Mouse (Mus musculus): ENCODE data around the gene Acot7. TPM values are rescaled to one million over a fixed set of nuclear protein-coding genes. Genes with fewer than 3 reads are reported as not detected.

The Acot7 gene
- polyA plus RNA-seq, 1 experiment from 2014 or later: 118 TPM

- Histone ChIP-seq H3K4me1 (replicated peaks) (peaks cover 53% of the 10 kb centered on the region), H3K27me3 (ENCODE audit: insufficient read depth, poor library complexity, severe bottlenecking) (no peaks in the 10 kb centered on the region), H3K9me3 (peaks cover 5% of the 10 kb centered on the region; the same call in 1 of the 2 replicates), H3K36me3 (peaks cover 10% of the 10 kb centered on the region), H3K27ac (peak overlapping the region; percentile 84; the same call in 1 of the 2 replicates), H3K4me3 (no peak overlapping the region)
- 90% methylated on average over 9 of the region's 9 CpGs for WGBS
- DNase-seq (ENCODE audit: low spot score): no peak
Observed at GRCm38 (mm10) chr4:152187142-152187541, 9.2 kb downstream of the Acot7 start.

GRCm38 (mm10) chr4:152188651-152189050 is 10.7 kb downstream of the Acot7 start:
- H3K9me3 ChIP-seq: peaks cover 5% of the 10 kb centered on the region; the same call in 1 of the 2 replicates
- whole genome bisulfite sequencing: 94% methylated on average over 2 of the region's 2 CpGs
- H3K27me3 ChIP-seq (ENCODE audit: insufficient read depth, poor library complexity, severe bottlenecking): no peaks in the 10 kb centered on the region
- H3K27ac ChIP-seq: no peak overlapping the region
- DNase-seq (ENCODE audit: low spot score): no peak
- no peak overlapping the region for H3K4me3 ChIP-seq
- H3K4me1 ChIP-seq (replicated peaks): peaks cover 61% of the 10 kb centered on the region
- 0 out of 2 replicates have a peak, but pooled peaks cover 4% of the 10 kb centered on the region for H3K36me3 ChIP-seq

GRCm38 (mm10) chr4:152189071-152189470 is 11.1 kb downstream of the Acot7 start:
- 89% methylated on average over 6 of the region's 6 CpGs for WGBS
- no peak overlapping the region for H3K4me3 ChIP-seq
- 0 out of 2 replicates have a peak, but pooled peaks cover 4% of the 10 kb centered on the region for H3K36me3 ChIP-seq
- peaks cover 61% of the 10 kb centered on the region for H3K4me1 ChIP-seq (replicated peaks)
- no peak for DNase-seq (ENCODE audit: low spot score)
- H3K9me3 ChIP-seq: peaks cover 5% of the 10 kb centered on the region; the same call in 1 of the 2 replicates
- H3K27ac ChIP-seq: no peak overlapping the region; the same call in 1 of the 2 replicates
- no peaks in the 10 kb centered on the region for H3K27me3 ChIP-seq (ENCODE audit: insufficient read depth, poor library complexity, severe bottlenecking)

GRCm38 (mm10) chr4:152189691-152190090 is 11.8 kb downstream of the Acot7 start:
- Histone ChIP-seq H3K27me3 (ENCODE audit: insufficient read depth, poor library complexity, severe bottlenecking) (no peaks in the 10 kb centered on the region), H3K4me1 (replicated peaks) (peaks cover 56% of the 10 kb centered on the region), H3K36me3 (0 out of 2 replicates have a peak, but pooled peaks cover 4% of the 10 kb centered on the region), H3K27ac (peak overlapping the region; percentile 14; the same call in 1 of the 2 replicates), H3K9me3 (peaks cover 5% of the 10 kb centered on the region; the same call in 1 of the 2 replicates), H3K4me3 (no peak overlapping the region)
- DNase-seq (ENCODE audit: low spot score): no peak
- 90% methylated on average over 4 of the region's 4 CpGs for WGBS

GRCm38 (mm10) chr4:152190096-152190653 is 12.2 kb downstream of the Acot7 start:
- no peak for DNase-seq (ENCODE audit: low spot score)

GRCm38 (mm10) chr4:152190701-152191100 is 12.8 kb downstream of the Acot7 start:
- Histone ChIP-seq H3K4me1 (replicated peaks) (peaks cover 46% of the 10 kb centered on the region), H3K4me3 (no peak overlapping the region), H3K27ac (no peak overlapping the region), H3K9me3 (peaks cover 5% of the 10 kb centered on the region; the same call in 1 of the 2 replicates), H3K27me3 (ENCODE audit: insufficient read depth, poor library complexity, severe bottlenecking) (no peaks in the 10 kb centered on the region), H3K36me3 (0 out of 2 replicates have a peak, but pooled peaks cover 4% of the 10 kb centered on the region)
- 80% methylated on average over 5 of the region's 5 CpGs for WGBS
- DNase-seq (ENCODE audit: low spot score): no peak

More at GRCm38 (mm10) chr4:152190096-152190653, 12.2 kb downstream of the Acot7 start:
- 0 out of 2 replicates have a peak, but pooled peaks cover 4% of the 10 kb centered on the region for H3K36me3 ChIP-seq
- H3K4me3 ChIP-seq: no peak overlapping the region
- peaks cover 52% of the 10 kb centered on the region for H3K4me1 ChIP-seq (replicated peaks)
- H3K27me3 ChIP-seq (ENCODE audit: insufficient read depth, poor library complexity, severe bottlenecking): no peaks in the 10 kb centered on the region
- peaks cover 5% of the 10 kb centered on the region; the same call in 1 of the 2 replicates for H3K9me3 ChIP-seq
- WGBS: 69% methylated on average over 11 of the region's 11 CpGs
- H3K27ac ChIP-seq: 0 out of 2 replicates have a peak overlapping the region, but pooled peaks have one; percentile 14

- Histone ChIP-seq H3K4me3 (no peak overlapping the region), H3K9me3 (peaks cover 4% of the 10 kb centered on the region; the same call in 1 of the 2 replicates), H3K27ac (no peak overlapping the region), H3K36me3 (0 out of 2 replicates have a peak, but pooled peaks cover 4% of the 10 kb centered on the region), H3K27me3 (ENCODE audit: insufficient read depth, poor library complexity, severe bottlenecking) (no peaks in the 10 kb centered on the region), H3K4me1 (replicated peaks) (peaks cover 30% of the 10 kb centered on the region)
- 59% methylated on average over 4 of the region's 4 CpGs for WGBS
- DNase-seq (ENCODE audit: low spot score): no peak
Observed at GRCm38 (mm10) chr4:152192569-152192968, 14.6 kb downstream of the Acot7 start.

- WGBS: 84% methylated on average over 3 of the region's 3 CpGs
- peaks cover 24% of the 10 kb centered on the region for H3K4me1 ChIP-seq (replicated peaks)
- H3K27me3 ChIP-seq (ENCODE audit: insufficient read depth, poor library complexity, severe bottlenecking): no peaks in the 10 kb centered on the region
- no peak overlapping the region for H3K27ac ChIP-seq
- H3K4me3 ChIP-seq: no peak overlapping the region
- no peaks in the 10 kb centered on the region for H3K9me3 ChIP-seq
- H3K36me3 ChIP-seq: no peaks in the 10 kb centered on the region
- DNase-seq (ENCODE audit: low spot score): no peak
Observed at GRCm38 (mm10) chr4:152194476-152195175, 16.7 kb downstream of the Acot7 start.

- no peak for DNase-seq (ENCODE audit: low spot score)
- 97% methylated on average over 9 of the region's 9 CpGs for WGBS
- peaks cover 18% of the 10 kb centered on the region for H3K4me1 ChIP-seq (replicated peaks)
- no peak overlapping the region for H3K27ac ChIP-seq
- no peaks in the 10 kb centered on the region for H3K9me3 ChIP-seq
- H3K27me3 ChIP-seq (ENCODE audit: insufficient read depth, poor library complexity, severe bottlenecking): no peaks in the 10 kb centered on the region
- no peaks in the 10 kb centered on the region for H3K36me3 ChIP-seq
- H3K4me3 ChIP-seq: no peak overlapping the region
Observed at GRCm38 (mm10) chr4:152196276-152196675, 18.3 kb downstream of the Acot7 start.

- H3K36me3 ChIP-seq: no peaks in the 10 kb centered on the region
- WGBS: 87% methylated on average over 5 of the region's 5 CpGs
- DNase-seq (ENCODE audit: low spot score): no peak
- H3K27me3 ChIP-seq (ENCODE audit: insufficient read depth, poor library complexity, severe bottlenecking): no peaks in the 10 kb centered on the region
- H3K4me3 ChIP-seq: no peak overlapping the region
- H3K9me3 ChIP-seq: no peaks in the 10 kb centered on the region
- H3K4me1 ChIP-seq (replicated peaks): peaks cover 28% of the 10 kb centered on the region
- no peak overlapping the region for H3K27ac ChIP-seq
Observed at GRCm38 (mm10) chr4:152197545-152197944, 19.6 kb downstream of the Acot7 start.

GRCm38 (mm10) chr4:152199617-152200016 is 21.7 kb downstream of the Acot7 start:
- no peaks in the 10 kb centered on the region for H3K36me3 ChIP-seq
- WGBS: 88% methylated on average over 1 of the region's 1 CpGs
- H3K4me3 ChIP-seq: no peak overlapping the region
- H3K4me1 ChIP-seq (replicated peaks): peaks cover 28% of the 10 kb centered on the region
- no peak for DNase-seq (ENCODE audit: low spot score)
- H3K27ac ChIP-seq: no peak overlapping the region
- no peaks in the 10 kb centered on the region for H3K27me3 ChIP-seq (ENCODE audit: insufficient read depth, poor library complexity, severe bottlenecking)
- H3K9me3 ChIP-seq: no peaks in the 10 kb centered on the region

GRCm38 (mm10) chr4:152201492-152201891 is 23.6 kb downstream of the Acot7 start:
- peak overlapping the region; percentile 29; the same call in 1 of the 2 replicates for H3K27ac ChIP-seq
- no peaks in the 10 kb centered on the region for H3K27me3 ChIP-seq (ENCODE audit: insufficient read depth, poor library complexity, severe bottlenecking)
- DNase-seq (ENCODE audit: low spot score): no peak
- H3K36me3 ChIP-seq: no peaks in the 10 kb centered on the region
- no peak overlapping the region for H3K4me3 ChIP-seq
- peaks cover 33% of the 10 kb centered on the region for H3K4me1 ChIP-seq (replicated peaks)
- WGBS: 77% methylated on average over 6 of the region's 6 CpGs
- H3K9me3 ChIP-seq: no peaks in the 10 kb centered on the region

GRCm38 (mm10) chr4:152202418-152202817 is 24.5 kb downstream of the Acot7 start:
- WGBS: 81% methylated on average over 1 of the region's 1 CpGs
- DNase-seq (ENCODE audit: low spot score): no peak
- Histone ChIP-seq H3K4me1 (replicated peaks) (peaks cover 39% of the 10 kb centered on the region), H3K27ac (no peak overlapping the region), H3K4me3 (no peak overlapping the region), H3K9me3 (no peaks in the 10 kb centered on the region), H3K36me3 (no peaks in the 10 kb centered on the region), H3K27me3 (ENCODE audit: insufficient read depth, poor library complexity, severe bottlenecking) (no peaks in the 10 kb centered on the region)

Data from hindbrain, embryonic 10.5 days (tissue).